Mouse (Mus musculus) hindbrain, embryonic 11.5 days (tissue): Measurements from ENCODE around the gene Tmem54. TPM values are rescaled to one million over a fixed set of nuclear protein-coding genes. Genes with fewer than 3 reads are reported as not detected.
A peak's percentile ranks its signal among the peaks of the same experiment; 100 is the strongest.

Experiments used
- ATAC-seq: fragments of 200-750 bp; cut with Nextera tagmentation; 2 replicates; pipeline ENCODE4 v1.8.0; 2017; ENCODE audit warnings: mild to moderate bottlenecking, moderate TSS enrichment, moderate library complexity; ENCODE audit not compliant: low FRiP score
- DNase-seq: peaks from one replicate; pipeline ENCODE4 v3.0.0-alpha.2; 2015; ENCODE audit warnings: low spot score
- H3K27ac ChIP-seq: fragments of 300-500 bp; sonication (generic); 2 replicates; pipeline ENCODE4 v1.5.1; 2014; ENCODE audit warnings: mild to moderate bottlenecking, low read depth, low read length
- H3K27me3 ChIP-seq: fragments of 300-500 bp; sonication (generic); 2 replicates; pipeline ENCODE4 v1.6.1; 2014; ENCODE audit warnings: mild to moderate bottlenecking, low read length, moderate library complexity, mixed read lengths; ENCODE audit not compliant: control insufficient read depth, insufficient read depth
- H3K36me3 ChIP-seq: fragments of 300-500 bp; sonication (generic); 2 replicates; pipeline ENCODE4 v1.6.1; 2014; ENCODE audit warnings: mild to moderate bottlenecking, low read length, moderate library complexity, mixed read lengths; ENCODE audit not compliant: control insufficient read depth, insufficient read depth
- H3K4me1 ChIP-seq: fragments of 300-500 bp; sonication (generic); replicated peaks from 2 replicates; pipeline ENCODE4 v1.6.1; 2014; ENCODE audit warnings: low read length, mixed read lengths; ENCODE audit not compliant: control insufficient read depth, insufficient read depth
- H3K4me2 ChIP-seq: fragments of 300-500 bp; sonication (generic); replicated peaks from 2 replicates; pipeline ENCODE4 v1.6.1; 2014; ENCODE audit warnings: mild to moderate bottlenecking, low read depth, low read length
- H3K4me3 ChIP-seq: fragments of 300-500 bp; sonication (generic); 2 replicates; pipeline ENCODE4 v1.5.1; 2014; ENCODE audit warnings: low read depth, low read length
- H3K9ac ChIP-seq: fragments of 300-500 bp; sonication (generic); 2 replicates; pipeline ENCODE4 v1.6.1; 2014; ENCODE audit warnings: low read depth, low read length
- H3K9me3 ChIP-seq: fragments of 300-500 bp; sonication (generic); 2 replicates; pipeline ENCODE4 v1.6.1; 2016; ENCODE audit warnings: low read length; ENCODE audit not compliant: control insufficient read depth
- WGBS: fragments of 180-500 bp; shearing (Covaris S2); extraction: QIAGEN DNeasy Blood & Tissue Kit; methylation state at CpG from one replicate; pipeline ENCODE4 v1.1.7; 2014; 5-methylcytosine and 5-hydroxymethylcytosine counted together
- polyA plus RNA-seq: library from polyadenylated mRNA; unstranded; fragments of >200 nt; fragmentation: Nextera tagmentation; extraction: Ambion mirVana; gene quantifications from 2 replicates; pipeline ENCODE4 v1.2.1, GENCODE M21; 2014

Tmem54 gene
- polyA plus RNA-seq, 1 experiment from 2014 or later, result 1.4 TPM

- WGBS, result 2% methylated on average over 17 of the region's 17 CpGs
Measured at GRCm38 (mm10) chr4:129130755-129131303, 25.5 kb downstream of the Tmem54 start.

GRCm38 (mm10) chr4:129134799-129135585 lies 29.6 kb downstream of the Tmem54 start:
- Histone ChIP-seq H3K9me3 (no peaks in the 10 kb centered on the region), H3K9ac (0 out of 2 replicates have a peak overlapping the region, but pooled peaks have one; percentile 37), H3K4me1 (peaks cover 6% of the 10 kb centered on the region), H3K4me2 (0 out of 2 replicates have a peak overlapping the region, but pooled peaks have one; percentile 11), H3K36me3 (no peaks in the 10 kb centered on the region), H3K4me3 (no peak overlapping the region), H3K27me3 (peaks cover 21% of the 10 kb centered on the region), H3K27ac (no peak overlapping the region)
- ATAC-seq (peak; percentile 49), DNase-seq (peak; percentile 95)
- WGBS, result 8% methylated on average over 15 of the region's 15 CpGs

More at GRCm38 (mm10) chr4:129130755-129131303, 25.5 kb downstream of the Tmem54 start:
- H3K4me3 ChIP-seq, result peak overlapping the region; percentile 10; the same call in 1 of the 2 replicates
- H3K9me3 ChIP-seq, result no peaks in the 10 kb centered on the region
- peaks cover 5% of the 10 kb centered on the region for H3K4me1 ChIP-seq
- no peaks in the 10 kb centered on the region for H3K36me3 ChIP-seq
- no peak overlapping the region for H3K9ac ChIP-seq
- H3K27ac ChIP-seq, result no peak overlapping the region
- no peak for DNase-seq
- H3K27me3 ChIP-seq, result peaks cover under 1% of the 10 kb centered on the region; the same call in 1 of the 2 replicates
- peak overlapping the region; percentile 28; the same call in 1 of the 2 replicates for H3K4me2 ChIP-seq
- 0 out of 2 replicates have a peak, but pooled peaks have one; percentile 28 for ATAC-seq

GRCm38 (mm10) chr4:129135637-129136036 lies 30.3 kb downstream of the Tmem54 start:
- Histone ChIP-seq H3K27ac (no peak overlapping the region), H3K4me3 (no peak overlapping the region), H3K4me2 (no peak overlapping the region), H3K9me3 (no peaks in the 10 kb centered on the region), H3K36me3 (no peaks in the 10 kb centered on the region), H3K9ac (no peak overlapping the region), H3K27me3 (peaks cover 21% of the 10 kb centered on the region), H3K4me1 (peaks cover 6% of the 10 kb centered on the region)
- DNase-seq (no peak), ATAC-seq (no peak)
- 65% methylated on average over 2 of the region's 2 CpGs for WGBS

GRCm38 (mm10) chr4:129136189-129136578 lies 30.8 kb downstream of the Tmem54 start:
- Histone ChIP-seq H3K36me3 (no peaks in the 10 kb centered on the region), H3K4me2 (peak overlapping the region; percentile 95), H3K4me1 (peaks cover 6% of the 10 kb centered on the region), H3K4me3 (peak overlapping the region; percentile 49), H3K27ac (no peak overlapping the region), H3K27me3 (peaks cover 21% of the 10 kb centered on the region), H3K9me3 (no peaks in the 10 kb centered on the region), H3K9ac (peak overlapping the region; percentile 71)
- WGBS, result 40% methylated on average over 9 of the region's 9 CpGs
- DNase-seq (no peak), ATAC-seq (no peak)

- Histone ChIP-seq H3K4me2 (peak within 1 kb of the TSS; percentile 95), H3K9ac (peak within 1 kb of the TSS; percentile 71), H3K27me3 (peaks cover 21% of the 10 kb centered on the region), H3K27ac (no peak within 1 kb of the TSS), H3K4me3 (peak within 1 kb of the TSS; percentile 49), H3K9me3 (no peaks in the 10 kb centered on the region), H3K4me1 (peaks cover 6% of the 10 kb centered on the region), H3K36me3 (no peaks in the 10 kb centered on the region)
- WGBS, result 0% methylated on average over 30 of the region's 80 CpGs
- DNase-seq (peak; percentile 57), ATAC-seq (peak; percentile 59)
Measured at GRCm38 (mm10) chr4:129136579-129137391, 31.4 kb downstream of the Tmem54 start, which contains the start of gene Fndc5. Fndc5 (plus strand) TSS chr4:129136999.

GRCm38 (mm10) chr4:129137392-129138321 lies 32.3 kb downstream of the Tmem54 start:
- DNase-seq, result no peak
- H3K36me3 ChIP-seq, result no peaks in the 10 kb centered on the region
- peak overlapping the region; percentile 71; the same call in 1 of the 2 replicates for H3K9ac ChIP-seq
- H3K9me3 ChIP-seq, result no peaks in the 10 kb centered on the region
- H3K27ac ChIP-seq, result no peak overlapping the region
- 44% methylated on average over 14 of the region's 14 CpGs for WGBS
- peak overlapping the region; percentile 49 for H3K4me3 ChIP-seq
- peaks cover 21% of the 10 kb centered on the region for H3K27me3 ChIP-seq
- peaks cover 6% of the 10 kb centered on the region for H3K4me1 ChIP-seq
- peak overlapping the region; percentile 95 for H3K4me2 ChIP-seq
- no peak for ATAC-seq

- Histone ChIP-seq H3K4me1 (peaks cover 4% of the 10 kb centered on the region), H3K4me3 (no peak overlapping the region), H3K9me3 (no peaks in the 10 kb centered on the region), H3K27ac (no peak overlapping the region), H3K4me2 (no peak overlapping the region), H3K36me3 (no peaks in the 10 kb centered on the region), H3K27me3 (peaks cover 21% of the 10 kb centered on the region), H3K9ac (no peak overlapping the region)
- no peak for ATAC-seq
- WGBS, result 84% methylated on average over 5 of the region's 5 CpGs
- no peak for DNase-seq
Measured at GRCm38 (mm10) chr4:129139642-129140041, 34.3 kb downstream of the Tmem54 start.
